Mouse (Mus musculus): ENCODE measurements around the gene Vstm4. TPM values are rescaled to one million over a fixed set of nuclear protein-coding genes. Genes with fewer than 3 reads are reported as not detected.

Vstm4 gene
- 45.2 and 47.4 TPM in 2 replicates for polyA plus RNA-seq (2015; fragmentation: Nextera tagmentation; extraction: Ambion mirVana)

GRCm38 (mm10) chr14:32856681-32857328, at the start of gene Vstm4:
Gene Vstm4, plus strand, starts transcription at chr14:32856756.
- DNase-seq (ENCODE audit: low spot score): peak; percentile 80
- ATAC-seq (replicated peaks; ENCODE audit: low FRiP score, low read depth): peak; percentile 72
- Histone ChIP-seq H3K27me3 (ENCODE audit: insufficient read depth, low read length) (0 out of 2 replicates have a peak, but pooled peaks cover 7% of the 10 kb centered on the region), H3K4me1 (replicated peaks; ENCODE audit: insufficient read depth, low read length) (no peaks in the 10 kb centered on the region; the same call in 1 of the 2 replicates), H3K36me3 (ENCODE audit: insufficient read depth, low read length) (no peaks in the 10 kb centered on the region), H3K4me2 (ENCODE audit: low read length) (peak within 1 kb of the TSS; percentile 71), H3K27ac (peak within 1 kb of the TSS; percentile 87), H3K9ac (ENCODE audit: low read depth, low read length) (peak within 1 kb of the TSS; percentile 76), H3K4me3 (replicated peaks; ENCODE audit: low read depth, low read length) (peak within 1 kb of the TSS; percentile 45), H3K9me3 (replicated peaks; ENCODE audit: low read length) (no peaks in the 10 kb centered on the region)
- TF ChIP-seq CTCF (IDR thresholded peaks at IDR 0.05; ENCODE audit: low read depth): no peak
- under 1% methylated on average over 54 of the region's 68 CpGs for WGBS

DNA sequence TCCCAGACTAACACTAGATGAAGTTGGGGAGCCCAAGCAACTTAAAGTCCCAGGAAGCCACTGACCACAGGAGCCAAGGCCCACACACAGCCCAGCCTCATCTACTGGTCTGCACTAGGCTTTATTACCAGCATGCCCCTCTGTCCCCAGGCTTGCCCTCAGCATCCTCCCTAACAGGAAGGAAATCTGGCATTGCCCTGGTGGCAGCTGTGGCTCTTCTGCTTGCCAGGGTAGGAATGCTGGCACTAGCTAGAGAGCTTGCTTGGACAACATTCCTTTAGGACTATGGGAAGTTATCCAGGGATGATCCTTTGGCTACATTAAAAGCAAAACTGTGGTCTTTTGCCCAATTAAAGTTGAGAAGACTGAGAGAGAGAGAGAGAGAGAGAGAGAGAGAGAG, 46.4 kb upstream of the Vstm4 start:
- no peaks in the 10 kb centered on the region for H3K36me3 ChIP-seq (ENCODE audit: insufficient read depth, low read length)
- DNase-seq (ENCODE audit: low spot score) (no peak), ATAC-seq (replicated peaks; ENCODE audit: low FRiP score, low read depth) (no peak)
- H3K9ac ChIP-seq (ENCODE audit: low read depth, low read length): no peak overlapping the region
- H3K27me3 ChIP-seq (ENCODE audit: insufficient read depth, low read length): no peaks in the 10 kb centered on the region
- H3K27ac ChIP-seq: no peak overlapping the region
- no peak overlapping the region for H3K4me2 ChIP-seq (ENCODE audit: low read length)
- no peaks in the 10 kb centered on the region for H3K4me1 ChIP-seq (replicated peaks; ENCODE audit: insufficient read depth, low read length)
- no peak for TF ChIP-seq CTCF (IDR thresholded peaks at IDR 0.05; ENCODE audit: low read depth)
- no peak overlapping the region for H3K4me3 ChIP-seq (replicated peaks; ENCODE audit: low read depth, low read length)
- no peaks in the 10 kb centered on the region for H3K9me3 ChIP-seq (replicated peaks; ENCODE audit: low read length)

GRCm38 (mm10) chr14:32812429-32812828, 44.1 kb upstream of the Vstm4 start:
- TF ChIP-seq CTCF (IDR thresholded peaks at IDR 0.05; ENCODE audit: low read depth): no peak
- Histone ChIP-seq H3K27me3 (ENCODE audit: insufficient read depth, low read length) (no peaks in the 10 kb centered on the region), H3K9ac (ENCODE audit: low read depth, low read length) (no peak overlapping the region), H3K4me1 (replicated peaks; ENCODE audit: insufficient read depth, low read length) (no peaks in the 10 kb centered on the region), H3K4me3 (replicated peaks; ENCODE audit: low read depth, low read length) (no peak overlapping the region), H3K4me2 (ENCODE audit: low read length) (no peak overlapping the region), H3K36me3 (ENCODE audit: insufficient read depth, low read length) (no peaks in the 10 kb centered on the region), H3K9me3 (replicated peaks; ENCODE audit: low read length) (no peaks in the 10 kb centered on the region), H3K27ac (no peak overlapping the region)
- no peak for DNase-seq (ENCODE audit: low spot score)
- WGBS: 73% methylated on average over 6 of the region's 6 CpGs
- ATAC-seq (replicated peaks; ENCODE audit: low FRiP score, low read depth): no peak

DNA sequence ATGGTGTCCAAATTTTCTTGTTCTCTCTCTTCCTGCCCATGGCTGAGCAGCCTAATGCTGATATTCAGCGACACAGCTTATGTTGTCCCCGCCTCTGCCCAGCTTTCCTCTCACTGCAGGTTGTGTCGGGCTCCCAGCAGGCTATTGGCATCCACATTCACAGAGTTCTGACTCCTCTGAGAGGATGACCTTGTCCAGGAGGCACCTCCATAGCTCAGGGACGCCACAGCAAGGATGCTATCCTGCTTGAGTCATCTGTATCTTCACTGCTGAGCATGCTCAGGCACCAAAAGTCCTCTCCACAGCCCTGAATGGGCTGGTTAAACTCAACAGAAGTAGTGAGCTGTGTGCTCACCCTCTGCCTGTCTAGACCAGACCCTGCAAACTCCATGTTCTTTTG, 41.6 kb upstream of the Vstm4 start:
- ATAC-seq (replicated peaks; ENCODE audit: low FRiP score, low read depth): no peak
- H3K27me3 ChIP-seq (ENCODE audit: insufficient read depth, low read length): no peaks in the 10 kb centered on the region
- WGBS: 66% methylated on average over 4 of the region's 4 CpGs
- no peak for TF ChIP-seq CTCF (IDR thresholded peaks at IDR 0.05; ENCODE audit: low read depth)
- no peaks in the 10 kb centered on the region for H3K9me3 ChIP-seq (replicated peaks; ENCODE audit: low read length)
- no peak overlapping the region for H3K4me2 ChIP-seq (ENCODE audit: low read length)
- no peak for DNase-seq (ENCODE audit: low spot score)
- H3K27ac ChIP-seq: no peak overlapping the region
- no peak overlapping the region for H3K4me3 ChIP-seq (replicated peaks; ENCODE audit: low read depth, low read length)
- H3K4me1 ChIP-seq (replicated peaks; ENCODE audit: insufficient read depth, low read length): no peaks in the 10 kb centered on the region
- no peaks in the 10 kb centered on the region for H3K36me3 ChIP-seq (ENCODE audit: insufficient read depth, low read length)
- no peak overlapping the region for H3K9ac ChIP-seq (ENCODE audit: low read depth, low read length)

DNA sequence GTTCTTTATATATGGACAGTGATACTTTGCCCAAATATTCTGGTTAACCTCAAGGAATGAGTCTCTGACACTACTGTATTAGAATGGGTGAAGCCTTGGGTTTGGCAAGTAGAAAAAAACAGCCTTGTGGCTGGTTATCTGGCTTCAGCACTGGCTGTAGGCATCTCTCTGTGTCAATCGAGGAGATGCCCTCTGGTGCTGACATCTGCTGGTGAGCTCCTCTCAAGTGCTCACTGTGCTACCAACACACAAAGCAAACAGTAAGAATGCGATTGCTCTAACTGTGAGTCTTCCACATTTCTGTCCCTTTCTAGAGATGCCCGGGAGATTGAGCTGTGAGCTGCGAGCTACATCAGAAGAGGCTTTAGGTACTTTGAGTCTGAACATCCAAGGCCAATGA, 40.0 kb upstream of the Vstm4 start:
- WGBS: 81% methylated on average over 4 of the region's 4 CpGs
- no peak overlapping the region for H3K27ac ChIP-seq

DNA sequence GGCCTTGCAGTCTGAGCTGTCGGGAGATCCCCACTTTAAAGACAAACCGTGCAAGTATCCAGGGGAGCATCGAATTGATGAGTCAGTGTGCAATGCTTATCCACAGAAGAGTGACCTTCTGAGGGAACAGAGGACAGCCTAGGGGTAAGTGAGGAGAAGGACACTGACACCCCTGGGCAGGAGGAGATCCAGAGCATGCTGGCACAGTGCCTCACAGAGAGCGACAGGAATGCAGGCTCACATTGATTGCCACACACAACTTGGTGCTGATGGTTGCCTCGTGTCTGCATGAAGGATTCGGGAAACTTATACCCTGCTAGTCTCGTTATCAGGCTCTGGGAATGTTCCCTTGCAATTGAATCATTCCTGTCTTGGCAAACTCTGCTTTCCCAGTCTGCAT, 39.3 kb upstream of the Vstm4 start:
- DNase-seq (ENCODE audit: low spot score): no peak
- H3K27me3 ChIP-seq (ENCODE audit: insufficient read depth, low read length): no peaks in the 10 kb centered on the region
- H3K9ac ChIP-seq (ENCODE audit: low read depth, low read length): no peak overlapping the region
- ATAC-seq (replicated peaks; ENCODE audit: low FRiP score, low read depth): no peak
- no peak for TF ChIP-seq CTCF (IDR thresholded peaks at IDR 0.05; ENCODE audit: low read depth)
- no peaks in the 10 kb centered on the region for H3K36me3 ChIP-seq (ENCODE audit: insufficient read depth, low read length)
- no peaks in the 10 kb centered on the region for H3K9me3 ChIP-seq (replicated peaks; ENCODE audit: low read length)
- H3K4me2 ChIP-seq (ENCODE audit: low read length): no peak overlapping the region
- 64% methylated on average over 7 of the region's 7 CpGs for WGBS
- H3K4me1 ChIP-seq (replicated peaks; ENCODE audit: insufficient read depth, low read length): no peaks in the 10 kb centered on the region
- H3K27ac ChIP-seq: no peak overlapping the region
- no peak overlapping the region for H3K4me3 ChIP-seq (replicated peaks; ENCODE audit: low read depth, low read length)

More for the DNA sequence above, 40.0 kb upstream of the Vstm4 start:
- H3K4me2 ChIP-seq (ENCODE audit: low read length): no peak overlapping the region
- no peak overlapping the region for H3K9ac ChIP-seq (ENCODE audit: low read depth, low read length)
- DNase-seq (ENCODE audit: low spot score) (no peak), ATAC-seq (replicated peaks; ENCODE audit: low FRiP score, low read depth) (no peak)
- H3K27me3 ChIP-seq (ENCODE audit: insufficient read depth, low read length): no peaks in the 10 kb centered on the region
- H3K4me3 ChIP-seq (replicated peaks; ENCODE audit: low read depth, low read length): no peak overlapping the region
- peak; percentile 29; the same call in 1 of the 2 replicates for TF ChIP-seq CTCF (IDR thresholded peaks at IDR 0.05; ENCODE audit: low read depth)
- H3K36me3 ChIP-seq (ENCODE audit: insufficient read depth, low read length): no peaks in the 10 kb centered on the region
- H3K9me3 ChIP-seq (replicated peaks; ENCODE audit: low read length): no peaks in the 10 kb centered on the region
- no peaks in the 10 kb centered on the region for H3K4me1 ChIP-seq (replicated peaks; ENCODE audit: insufficient read depth, low read length)
